Mouse (Mus musculus) brown adipose tissue, adult 24 weeks (tissue): Measurements from ENCODE around the gene Gpr62. TPM values are rescaled to one million over a fixed set of nuclear protein-coding genes. Genes with fewer than 3 reads are reported as not detected.

Experiments used
- H3K27ac ChIP-seq: fragments of 200-500 bp; replicated peaks from 2 replicates; pipeline ENCODE4 v1.5.1; 2012; ENCODE audit warnings: low read depth, mild to moderate bottlenecking, low read length
- H3K4me1 ChIP-seq: fragments of 200-500 bp; 2 replicates; pipeline ENCODE4 v1.6.1; 2012; ENCODE audit warnings: low read length, mixed read lengths; ENCODE audit not compliant: control insufficient read depth, insufficient read depth, insufficient read length
- H3K4me3 ChIP-seq: fragments of 200-500 bp; 2 replicates; pipeline ENCODE4 v1.5.1; 2012; ENCODE audit warnings: low read depth, mild to moderate bottlenecking, low read length, moderate library complexity; ENCODE audit not compliant: insufficient read depth
- polyA plus RNA-seq: library from polyadenylated mRNA; stranded (reverse); fragments of >200 nt; gene quantifications from 2 replicates; pipeline ENCODE4 v1.2.4, GENCODE M21; 2012; ENCODE audit not compliant: missing spikeins, insufficient read depth, insufficient read length

Gpr62 gene
- polyA plus RNA-seq, 1 experiment, result not detected

GRCm38 (mm10) chr9:106430015-106430264, 35.8 kb downstream of the Gpr62 start:
- Histone ChIP-seq H3K4me1 (peaks cover 4% of the 10 kb centered on the region; the same call in 1 of the 2 replicates), H3K27ac (peak overlapping the region; percentile 75), H3K4me3 (peak overlapping the region; percentile 85)

DNA sequence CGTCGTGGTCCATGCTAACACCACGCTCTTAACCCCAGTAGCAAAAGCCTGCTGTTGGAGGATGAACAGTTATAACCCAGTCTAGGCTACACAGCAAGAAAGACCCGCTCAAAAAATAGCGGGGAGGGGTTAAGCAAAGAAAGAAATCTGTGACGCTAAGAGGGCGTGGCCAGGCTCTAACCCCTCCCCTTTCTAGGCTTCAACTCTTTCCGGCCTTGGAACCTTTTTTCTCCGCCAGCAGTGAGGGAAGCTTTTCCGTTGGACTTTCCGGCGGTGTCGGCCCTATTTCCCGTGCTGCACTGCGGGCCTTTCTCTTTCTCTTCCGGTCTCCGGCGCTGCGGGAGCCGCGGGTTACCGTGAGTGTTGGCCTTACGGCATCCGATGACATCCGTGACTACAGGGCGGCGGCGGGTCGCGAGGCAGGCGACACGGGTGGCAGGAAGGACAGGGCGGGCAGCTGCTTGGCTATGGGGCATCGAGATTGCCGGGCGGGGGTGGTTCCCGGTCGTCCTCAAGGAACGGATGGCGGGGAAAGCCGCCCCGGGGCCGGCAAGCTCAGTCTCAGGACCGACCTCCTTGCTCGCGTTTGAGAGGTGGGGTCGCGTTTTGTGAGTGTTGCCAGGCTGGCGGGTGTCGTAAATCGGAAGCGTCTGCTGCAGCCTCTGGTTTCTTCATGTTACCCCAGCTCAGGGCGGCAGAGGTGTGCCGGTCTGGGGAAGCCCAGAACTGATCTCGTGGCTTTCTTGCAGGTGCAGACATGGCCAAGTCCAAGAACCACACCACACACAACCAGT, 36.3 kb downstream of the Gpr62 start, which contains the start of gene Rpl29:
TSS of gene Rpl29 (plus strand) at position 234 of the 794 bp plus-strand sequence.
- H3K4me3 ChIP-seq, result peak within 1 kb of the TSS; percentile 85
- peak within 1 kb of the TSS; percentile 80 for H3K27ac ChIP-seq
- H3K4me1 ChIP-seq, result peaks cover 4% of the 10 kb centered on the region; the same call in 1 of the 2 replicates

- peaks cover 4% of the 10 kb centered on the region; the same call in 1 of the 2 replicates for H3K4me1 ChIP-seq
- peak overlapping the region; percentile 80 for H3K27ac ChIP-seq
- H3K4me3 ChIP-seq, result peak overlapping the region; percentile 84
Observed at GRCm38 (mm10) chr9:106428719-106429220, 37.0 kb downstream of the Gpr62 start.

GRCm38 (mm10) chr9:106421865-106422160, 43.9 kb downstream of the Gpr62 start:
- Histone ChIP-seq H3K4me1 (0 out of 2 replicates have a peak, but pooled peaks cover 3% of the 10 kb centered on the region), H3K27ac (no peak overlapping the region), H3K4me3 (peak overlapping the region; percentile 44)

DNA sequence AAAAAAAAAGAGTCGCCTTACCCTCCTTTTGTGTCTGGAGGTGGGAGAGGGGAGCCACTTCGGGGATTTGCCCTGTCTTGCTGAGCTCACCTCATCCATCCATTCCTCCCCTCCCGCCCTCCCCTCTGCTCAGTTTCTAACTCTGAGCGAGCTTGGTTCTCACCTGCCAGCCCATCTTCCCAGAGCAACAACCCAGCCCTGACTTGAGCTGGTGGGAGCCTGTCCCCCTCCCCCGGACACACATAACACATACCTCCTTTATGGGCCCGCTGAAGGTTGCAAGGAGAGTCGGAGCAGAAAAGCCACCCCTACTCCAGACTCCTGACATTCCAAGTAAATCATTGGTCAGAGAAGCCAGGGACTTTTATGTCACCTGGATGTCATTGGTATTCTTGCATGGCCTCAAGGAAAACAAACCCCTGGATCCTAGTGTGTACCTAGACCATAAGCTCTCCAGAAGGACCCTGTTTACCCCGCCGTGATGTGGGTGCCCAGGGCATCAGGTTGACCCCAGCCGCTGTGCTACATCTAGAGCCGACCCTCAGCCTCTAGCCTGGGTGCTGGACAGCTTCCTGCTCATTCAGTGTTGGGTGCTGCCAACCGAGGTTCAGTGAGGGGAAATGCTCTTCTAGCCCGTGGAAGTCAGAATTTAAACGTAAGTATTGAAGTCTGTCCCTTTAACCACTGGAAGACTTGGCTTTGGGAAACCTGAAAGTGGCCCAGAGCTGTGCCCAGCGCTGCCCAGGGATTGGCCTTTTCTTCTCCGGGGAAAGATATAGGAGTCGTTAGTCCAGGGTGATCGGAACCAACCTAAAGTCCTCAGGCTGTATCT, 44.5 kb downstream of the Gpr62 start:
- no peak overlapping the region for H3K27ac ChIP-seq
- H3K4me1 ChIP-seq, result 0 out of 2 replicates have a peak, but pooled peaks cover 3% of the 10 kb centered on the region
- H3K4me3 ChIP-seq, result peak overlapping the region; percentile 44

DNA sequence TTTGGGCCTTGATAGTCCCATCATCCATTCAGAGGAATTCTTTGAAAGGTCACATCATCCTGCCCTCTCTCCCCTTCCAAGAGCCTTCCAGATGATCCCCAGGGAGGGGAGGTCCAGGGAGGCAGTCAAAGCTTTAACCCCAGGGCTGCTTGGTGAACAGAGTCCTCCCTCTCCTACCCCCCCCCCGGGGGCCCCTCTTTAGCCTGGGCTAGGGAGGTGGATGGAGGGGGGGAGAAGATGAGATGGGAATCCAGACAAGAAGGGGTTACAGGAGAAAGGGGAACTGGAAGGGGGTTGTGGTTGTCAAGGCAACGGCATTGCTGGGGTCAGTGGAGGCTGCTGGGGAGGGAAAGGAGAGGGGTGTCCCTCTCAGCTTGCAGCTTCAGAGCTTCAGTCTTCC, 45.1 kb downstream of the Gpr62 start:
- H3K27ac ChIP-seq, result no peak overlapping the region
- 0 out of 2 replicates have a peak, but pooled peaks cover 3% of the 10 kb centered on the region for H3K4me1 ChIP-seq
- H3K4me3 ChIP-seq, result no peak overlapping the region

DNA sequence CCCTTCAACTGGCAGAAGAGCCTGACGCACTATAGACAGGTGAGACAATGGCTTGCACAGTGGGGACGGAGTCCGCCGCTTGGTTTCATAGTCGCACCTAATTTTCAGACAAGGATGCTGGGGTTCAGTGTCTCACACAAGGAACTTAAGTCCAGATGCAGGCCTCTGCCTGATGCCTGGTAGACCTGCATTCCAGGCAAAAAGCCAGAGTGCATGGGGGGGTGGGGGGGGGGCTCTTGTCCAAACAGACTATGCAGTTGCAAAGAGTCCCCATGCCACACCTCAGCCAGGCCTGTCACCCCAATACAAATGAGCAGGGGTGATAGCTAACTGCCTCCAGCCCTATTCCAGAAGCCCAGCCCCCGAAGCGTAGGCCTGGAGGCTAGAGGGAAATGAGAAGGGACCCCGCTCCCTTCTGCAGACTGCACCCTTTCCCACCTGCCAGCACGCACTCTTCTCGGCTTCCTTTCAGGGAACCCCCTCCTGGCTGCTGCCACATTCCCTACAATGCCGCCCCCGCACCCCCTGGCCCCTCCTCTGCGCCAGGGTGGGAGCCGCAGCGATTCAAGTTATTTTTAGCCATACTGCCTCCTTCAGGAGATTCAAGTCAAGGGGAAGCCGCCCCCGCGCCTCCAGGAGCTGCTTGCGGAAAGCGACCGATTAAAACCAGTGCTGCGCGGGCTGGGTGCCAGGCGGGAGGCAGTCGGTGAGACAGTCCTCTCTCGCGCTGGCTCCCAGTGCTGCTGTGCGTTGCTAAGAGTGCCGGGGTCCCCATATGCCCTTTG, 47.7 kb downstream of the Gpr62 start:
- H3K4me3 ChIP-seq, result 0 out of 2 replicates have a peak overlapping the region, but pooled peaks have one; percentile 9
- H3K27ac ChIP-seq, result no peak overlapping the region
- 0 out of 2 replicates have a peak, but pooled peaks cover 3% of the 10 kb centered on the region for H3K4me1 ChIP-seq

DNA sequence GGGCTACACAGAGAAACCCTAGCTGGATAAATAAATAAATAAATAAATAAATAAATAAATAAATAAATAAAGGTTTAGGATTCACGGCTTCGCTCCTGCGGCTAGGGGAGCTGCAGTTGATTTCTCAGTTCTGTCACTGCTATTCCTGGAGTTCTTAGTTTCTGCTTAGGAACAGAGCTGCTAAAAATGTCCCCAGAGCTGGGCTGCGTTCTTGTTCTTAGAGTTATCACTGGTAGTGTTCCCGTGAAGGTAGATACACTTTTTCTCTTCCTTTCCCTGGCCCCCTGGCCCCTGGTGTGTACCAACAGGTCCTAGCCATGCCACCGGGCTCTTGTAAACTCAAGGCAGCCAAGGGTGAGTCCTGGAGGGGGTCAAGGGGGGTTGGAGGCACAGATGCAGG, 48.9 kb downstream of the Gpr62 start:
- Histone ChIP-seq H3K4me1 (0 out of 2 replicates have a peak, but pooled peaks cover 3% of the 10 kb centered on the region), H3K27ac (no peak overlapping the region), H3K4me3 (no peak overlapping the region)

Other genes starting within 250 kb of the Gpr62 start
- 0.48 and 0.88 TPM in 2 replicates for gene Tlr9, start 243.3 kb downstream of the Gpr62 start, polyA plus RNA-seq
- gene Alas1, start 217.3 kb downstream of the Gpr62 start, polyA plus RNA-seq, result 452 and 504 TPM in 2 replicates
- gene Poc1a, start 184.9 kb downstream of the Gpr62 start, polyA plus RNA-seq, result 9.4 and 12.7 TPM in 2 replicates
- gene Dusp7, start 97.3 kb downstream of the Gpr62 start, polyA plus RNA-seq, result 17.5 and 21.8 TPM in 2 replicates
- 143 and 152 TPM in 2 replicates for gene Rpl29, start 36.5 kb downstream of the Gpr62 start, polyA plus RNA-seq
- gene Acy1, start 27.6 kb downstream of the Gpr62 start, polyA plus RNA-seq, result 3.6 and 6.1 TPM in 2 replicates
- 21.5 and 26.4 TPM in 2 replicates for gene Abhd14b, start 18.5 kb downstream of the Gpr62 start, polyA plus RNA-seq
- gene Abhd14a, start 18.3 kb downstream of the Gpr62 start, polyA plus RNA-seq, result 12.8 and 12.9 TPM in 2 replicates
- gene Pcbp4, start 12.6 kb downstream of the Gpr62 start, polyA plus RNA-seq, result 12.8 and 14.5 TPM in 2 replicates
- gene Rrp9, start 10.0 kb upstream of the Gpr62 start, polyA plus RNA-seq, result 15.1 and 15.9 TPM in 2 replicates
- gene Parp3, start 11.0 kb upstream of the Gpr62 start, polyA plus RNA-seq, result 45.8 and 46.8 TPM in 2 replicates
- gene Iqcf1, start 34.0 kb upstream of the Gpr62 start, polyA plus RNA-seq, result not detected in 2 replicates
- not detected in 2 replicates for gene Iqcf5, start 48.6 kb upstream of the Gpr62 start, polyA plus RNA-seq
- not detected in 2 replicates for gene Iqcf3, start 95.7 kb upstream of the Gpr62 start, polyA plus RNA-seq
- not detected in 2 replicates for gene Iqcf4, start 105.1 kb upstream of the Gpr62 start, polyA plus RNA-seq
- not detected in 2 replicates for gene Iqcf6, start 160.6 kb upstream of the Gpr62 start, polyA plus RNA-seq
- not detected in 2 replicates for gene Grm2, start 190.1 kb upstream of the Gpr62 start, polyA plus RNA-seq
- gene Tex264, start 220.0 kb upstream of the Gpr62 start, polyA plus RNA-seq, result 61.1 and 85.1 TPM in 2 replicates